Mouse (Mus musculus) bone marrow, adult 2 months (tissue): ENCODE measurements at regions not wholly inside any gene's neighbourhood (a gene's known extent, or its start where the extent isn't known, plus 50 kb on each side); places are given as distances from the start of the nearest gene placed in this dataset.

Source experiments
- CTCF ChIP-seq: fragments of 200-500 bp; IDR thresholded peaks from 2 replicates; pipeline ENCODE4 v1.5.1; 2011; ENCODE audit warnings: low read length, control low read depth; ENCODE audit not compliant: control insufficient read depth, insufficient read depth
- POLR2A ChIP-seq: fragments of 200-500 bp; IDR thresholded peaks from 2 replicates; pipeline ENCODE4 v1.6.1; 2011; ENCODE audit warnings: low read depth, mild to moderate bottlenecking, control low read depth, low read length, borderline replicate concordance; ENCODE audit not compliant: control insufficient read depth

DNA sequence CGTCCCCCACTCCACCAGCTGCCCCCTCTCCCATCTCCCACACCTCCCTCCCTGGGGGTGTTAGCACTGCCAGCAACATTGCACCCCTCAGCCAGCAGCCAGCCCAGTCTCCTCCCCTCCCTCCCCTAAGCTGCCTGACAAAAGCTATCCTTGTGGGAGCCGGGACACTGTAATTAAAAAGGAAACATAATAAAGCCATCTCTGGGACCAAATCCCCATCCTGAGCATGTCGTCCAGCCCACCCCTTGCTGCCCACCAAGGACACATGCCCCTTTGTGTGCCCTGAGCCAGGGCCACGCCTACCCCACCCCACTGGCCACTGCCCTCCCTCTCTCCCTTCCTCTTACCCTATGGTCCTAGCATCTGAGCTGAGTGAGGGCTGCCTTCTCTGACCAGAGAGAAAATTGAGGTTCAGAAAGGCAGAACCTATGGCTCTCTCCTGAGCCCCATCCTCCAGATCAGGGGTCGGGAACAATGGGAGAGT, 80.8 kb upstream of the Wnt4 start:
- TF ChIP-seq CTCF (no peak), POLR2A (no peak)
